Comparison of ENCODE assay signal across 24 mouse cellular contexts in the genomic region with DNA sequence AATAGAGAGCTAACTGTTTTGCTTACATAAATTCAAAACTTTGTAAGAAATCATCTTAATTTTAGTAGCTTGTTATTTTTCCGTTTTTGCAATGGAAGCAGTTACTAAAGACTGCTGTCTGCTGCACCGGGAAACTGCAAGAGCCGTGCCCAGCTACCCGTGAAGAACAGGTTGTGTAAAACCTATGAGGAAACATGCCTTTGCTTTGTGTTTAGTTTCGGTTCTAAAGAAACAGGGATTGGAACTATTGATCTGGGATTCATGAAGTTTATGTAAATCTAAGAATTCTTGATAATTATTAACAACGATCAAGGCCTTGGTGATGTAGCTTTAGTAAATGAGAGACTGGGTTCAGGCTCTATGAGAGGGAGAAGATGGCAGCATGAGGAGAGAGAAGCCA.
DNase-seq lines count a peak whose midpoint lies in the region; ATAC-seq and TF ChIP-seq lines count a peak whose summit lies in the region.
"Had no signal": no experiment of that assay in that cellular context is flagged by ENCODE, and none has a peak within 500 bp of the region (broad histone marks: within the 10 kb centered on the region; RNA-seq: fewer than 3 reads in every experiment).

No protein-coding gene starts in this region.

- no peaks in the 10 kb centered on the region for H3K27me3 ChIP-seq in liver, embryonic 16.5 days (ENCODE audit: control insufficient read depth, insufficient read depth, low read depth, low read length)
- no peaks in the 10 kb centered on the region for H3K27me3 ChIP-seq in liver, embryonic 12.5 days (replicated peaks)
- H3K27me3 ChIP-seq: CH12.LX; embryonic facial prominence, embryonic 12.5 days; forebrain, embryonic 13.5 days; forebrain, embryonic 15.5 days; Patski had no signal

- TF ChIP-seq CTCF in left cerebral cortex, adult 2 months (IDR thresholded peaks at IDR 0.05), result no peak

- intact Hi-C loops in left cerebral cortex, adult 2 months (cut with DNase I), result no loop called here
- intact Hi-C loops in left cerebral cortex, postnatal 10 days (cut with DNase I), result no loop called here

- no peaks in the 10 kb centered on the region for H3K36me3 ChIP-seq in liver, embryonic 16.5 days (ENCODE audit: control insufficient read depth, insufficient read depth)
- no peaks in the 10 kb centered on the region for H3K36me3 ChIP-seq in liver, embryonic 12.5 days
- H3K36me3 ChIP-seq: embryonic facial prominence, embryonic 10.5 days; embryonic facial prominence, embryonic 12.5 days; forebrain, embryonic 15.5 days; G1E had no signal

- no peak for DNase-seq in frontal cortex, postnatal 14 days (ENCODE audit: low spot score in 2 of 2)
- DNase-seq in left cerebral cortex, adult 2 months (ENCODE audit: extremely low spot score in 1 of 2, low spot score in 2 of 2), result no peak
- DNase-seq in left cerebral cortex, postnatal 10 days (ENCODE audit: extremely low spot score in 1 of 2, low spot score in 2 of 2), result no peak
- DNase-seq: adrenal gland, adult 8-10 months; adrenal gland, postnatal 14 days; adrenal gland, postnatal 36 days; B cell, adult 2 months; cerebellum, adult 11-12 months; cerebellum, adult 2 months; cerebellum, adult 9-10 months; cerebellum, postnatal 10 days; cerebellum, postnatal 25 days had no signal

- no peaks in the 10 kb centered on the region; the same call in 1 of the 2 replicates for H3K4me1 ChIP-seq in liver, embryonic 16.5 days (ENCODE audit: control insufficient read depth, low read depth, low read length)
- H3K4me1 ChIP-seq in liver, embryonic 12.5 days, result peaks cover 4% of the 10 kb centered on the region; the same call in 1 of the 2 replicates
- H3K4me1 ChIP-seq: embryonic facial prominence, embryonic 10.5 days; embryonic facial prominence, embryonic 12.5 days; forebrain, embryonic 15.5 days had no signal

- H3K4me2 ChIP-seq in liver, embryonic 16.5 days (ENCODE audit: low read depth, low read length), result no peak overlapping the region
- H3K4me2 ChIP-seq in liver, embryonic 12.5 days, result no peak overlapping the region
- H3K4me2 ChIP-seq: embryonic facial prominence, embryonic 12.5 days; forebrain, embryonic 13.5 days; forebrain, embryonic 15.5 days had no signal

- 0 out of 2 replicates have a peak, but pooled peaks have one; percentile 22 for ATAC-seq in frontal cortex, adult (ENCODE audit: low TSS enrichment)
- peak; percentile 27; the same call in 1 of the 2 replicates for ATAC-seq in liver, embryonic 16.5 days (ENCODE audit: low read depth)
- no peak for ATAC-seq in liver, embryonic 12.5 days
- ATAC-seq: activated CD4-positive, CD25-positive, alpha-beta regulatory T cell, adult 4 months; CD4-positive, CD25-positive, alpha-beta regulatory T cell, adult 4 months; forebrain, embryonic 13.5 days; forebrain, embryonic 15.5 days; Patski had no signal

- H3K27ac ChIP-seq in left cerebral cortex, adult 2 months, result peak overlapping the region; percentile 65
- no peak overlapping the region for H3K27ac ChIP-seq in liver, embryonic 16.5 days (ENCODE audit: low read length)
- H3K27ac ChIP-seq in liver, embryonic 12.5 days, result no peak overlapping the region
- H3K27ac ChIP-seq: embryonic facial prominence, embryonic 10.5 days; embryonic facial prominence, embryonic 12.5 days; forebrain, embryonic 13.5 days; forebrain, embryonic 15.5 days had no signal

- H3K9me3 ChIP-seq in liver, embryonic 16.5 days (replicated peaks; ENCODE audit: control insufficient read depth, low read length), result no peaks in the 10 kb centered on the region
- no peaks in the 10 kb centered on the region for H3K9me3 ChIP-seq in liver, embryonic 12.5 days (replicated peaks)
- H3K9me3 ChIP-seq: embryonic facial prominence, embryonic 10.5 days; embryonic facial prominence, embryonic 12.5 days; forebrain, embryonic 13.5 days; forebrain, embryonic 15.5 days had no signal

- no peak overlapping the region for H3K4me3 ChIP-seq in left cerebral cortex, adult 2 months
- no peak overlapping the region for H3K4me3 ChIP-seq in liver, embryonic 16.5 days (ENCODE audit: low read depth, low read length)
- H3K4me3 ChIP-seq in liver, embryonic 12.5 days, result no peak overlapping the region
- H3K4me3 ChIP-seq: embryonic facial prominence, embryonic 10.5 days; embryonic facial prominence, embryonic 12.5 days; forebrain, embryonic 13.5 days; forebrain, embryonic 15.5 days had no signal

- H3K9ac ChIP-seq in liver, embryonic 16.5 days (ENCODE audit: low read depth, low read length), result no peak overlapping the region
- no peak overlapping the region for H3K9ac ChIP-seq in liver, embryonic 12.5 days
- H3K9ac ChIP-seq: embryonic facial prominence, embryonic 12.5 days; forebrain, embryonic 13.5 days; forebrain, embryonic 15.5 days had no signal

- 54% methylated on average over 6 of the region's 6 CpGs for WGBS in liver, embryonic 16.5 days (ENCODE audit: insufficient replicate concordance)
- WGBS in liver, embryonic 12.5 days (ENCODE audit: insufficient replicate concordance), result 75% methylated on average over 6 of the region's 6 CpGs
